Mouse (Mus musculus) cortical plate, adult 2 months (tissue): ENCODE measurements at regions not wholly inside any gene's neighbourhood (a gene's known extent, or its start where the extent isn't known, plus 50 kb on each side); places are given as distances from the start of the nearest gene placed in this dataset.

Experiments used
- CTCF ChIP-seq: fragments of 200-500 bp; IDR thresholded peaks from 2 replicates; pipeline ENCODE4 v1.5.1; 2011; ENCODE audit warnings: mild to moderate bottlenecking, control low read depth, low read length; ENCODE audit not compliant: insufficient read depth; ENCODE audit errors: extremely low read depth
- POLR2A ChIP-seq: fragments of 200-500 bp; IDR thresholded peaks from 2 replicates; pipeline ENCODE4 v1.6.1; 2011; ENCODE audit warnings: mild to moderate bottlenecking, low read length, control low read depth; ENCODE audit not compliant: insufficient read depth; ENCODE audit errors: extremely low read depth

- TF ChIP-seq CTCF (no peak), POLR2A (no peak)
Measured at GRCm38 (mm10) chr6:51378436-51378835, 54.0 kb upstream of the Nfe2l3 start.
